Mouse (Mus musculus): ENCODE measurements around the gene Clybl. TPM values are rescaled to one million over a fixed set of nuclear protein-coding genes. Genes with fewer than 3 reads are reported as not detected.

The Clybl gene
- total and polyA plus RNA-seq, 3 experiments, result 13.4 to 36.6 TPM; not detected in 1

DNA sequence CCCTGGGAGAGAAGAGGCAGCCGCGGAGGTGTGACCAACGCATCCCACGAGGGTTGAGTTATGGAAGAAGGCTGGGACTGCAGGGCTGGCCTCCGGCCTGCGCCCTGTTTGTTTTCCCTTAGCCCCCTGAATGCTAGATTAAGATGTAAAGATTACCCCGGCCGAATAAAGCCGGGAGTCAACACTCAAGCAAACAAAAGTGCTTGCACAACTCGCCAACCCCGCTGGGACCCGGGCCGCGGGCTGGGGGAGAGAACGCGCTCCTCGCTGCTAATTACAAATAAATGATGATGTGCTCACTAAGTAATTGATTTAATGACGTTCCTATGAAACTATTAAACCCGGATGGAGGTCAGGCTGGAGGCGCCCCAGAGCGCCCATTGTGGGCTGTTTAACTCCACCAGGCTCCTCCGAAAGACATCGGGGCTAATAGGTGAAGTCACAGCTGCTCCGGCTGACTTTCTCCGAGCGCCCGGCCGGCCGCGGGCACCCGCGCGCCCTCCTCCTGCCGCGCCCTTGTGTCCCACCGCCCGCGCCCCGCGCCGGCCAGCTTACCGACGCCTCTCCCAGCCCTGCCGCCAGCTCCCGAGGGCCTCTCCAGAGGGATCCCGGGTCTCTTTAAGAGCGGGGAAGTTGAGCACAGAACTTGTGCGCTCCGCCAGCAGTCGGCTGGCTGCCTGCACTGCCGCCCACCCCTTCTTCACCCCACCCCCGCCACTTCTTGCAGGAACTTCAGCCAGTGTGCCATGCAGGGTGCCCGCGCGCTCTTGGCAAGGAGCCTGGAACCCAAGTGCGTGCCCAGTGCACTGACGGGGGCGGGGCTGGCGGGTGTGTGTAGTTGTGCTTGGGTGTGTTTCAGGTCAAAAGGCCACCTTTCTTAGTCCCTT lies 269.2 kb downstream of the Clybl start, which contains the start of gene Gm5089:
Gene Gm5089, minus strand, starts transcription at position 620 of the 887 bp plus-strand sequence.
- Histone ChIP-seq H3K36me3 (ENCODE audit: control insufficient read depth in 1 of 2, insufficient read depth in 2 of 2, low read length in 2 of 2) (peaks cover 0 to 2% of the 10 kb centered on the region in 2 experiments; a peak in 2 of 4 replicates), H3K9me3 (replicated peaks; ENCODE audit: insufficient read depth, low read length) (no peaks in the 10 kb centered on the region), H3K4me1 (ENCODE audit: control insufficient read depth in 1 of 2, insufficient read depth in 2 of 2, low read length in 2 of 2) (no peaks in the 10 kb centered on the region; a peak in 1 of 4 replicates), H3K4me3 (ENCODE audit: control insufficient read depth in 1 of 2, insufficient read depth in 1 of 2, low read depth in 2 of 2, low read length in 2 of 2) (no peak within 1 kb of the TSS), H3K9ac (ENCODE audit: control insufficient read depth, low read depth, low read length, poor library complexity, severe bottlenecking) (no peak within 1 kb of the TSS), H3K27ac (ENCODE audit: control insufficient read depth, low read depth, low read length) (no peak within 1 kb of the TSS), H3K27me3 (ENCODE audit: control insufficient read depth in 1 of 2, insufficient read depth in 2 of 2, low read length in 2 of 2) (no peaks in the 10 kb centered on the region), H3K79me2 (ENCODE audit: control insufficient read depth, insufficient read depth, low read length, poor library complexity) (no peaks in the 10 kb centered on the region)
- no peak for TF ChIP-seq POLR2AphosphoS2 (IDR thresholded peaks at IDR 0.05; ENCODE audit: low read length)
- no peak for TF ChIP-seq ZC3H11A (IDR thresholded peaks at IDR 0.05; ENCODE audit: low read depth, low read length)
- no peak for TF ChIP-seq SIN3A (IDR thresholded peaks at IDR 0.05; ENCODE audit: low read length)
- TF ChIP-seq E2F4 (IDR thresholded peaks at IDR 0.05; ENCODE audit: borderline replicate concordance, low read depth, low read length), result no peak
- no peak for TF ChIP-seq NELFE (IDR thresholded peaks at IDR 0.05; ENCODE audit: low read depth, low read length)
- TF ChIP-seq GATA1 (IDR thresholded peaks at IDR 0.05; ENCODE audit: low read depth, low read length), result no peak
- no peak for TF ChIP-seq CHD2 (IDR thresholded peaks at IDR 0.05; ENCODE audit: low read length)
- no peak for TF ChIP-seq ZKSCAN1 (IDR thresholded peaks at IDR 0.05; ENCODE audit: low read depth, low read length)
- no peak for DNase-seq (ENCODE audit: low read depth, low spot score)

DNA sequence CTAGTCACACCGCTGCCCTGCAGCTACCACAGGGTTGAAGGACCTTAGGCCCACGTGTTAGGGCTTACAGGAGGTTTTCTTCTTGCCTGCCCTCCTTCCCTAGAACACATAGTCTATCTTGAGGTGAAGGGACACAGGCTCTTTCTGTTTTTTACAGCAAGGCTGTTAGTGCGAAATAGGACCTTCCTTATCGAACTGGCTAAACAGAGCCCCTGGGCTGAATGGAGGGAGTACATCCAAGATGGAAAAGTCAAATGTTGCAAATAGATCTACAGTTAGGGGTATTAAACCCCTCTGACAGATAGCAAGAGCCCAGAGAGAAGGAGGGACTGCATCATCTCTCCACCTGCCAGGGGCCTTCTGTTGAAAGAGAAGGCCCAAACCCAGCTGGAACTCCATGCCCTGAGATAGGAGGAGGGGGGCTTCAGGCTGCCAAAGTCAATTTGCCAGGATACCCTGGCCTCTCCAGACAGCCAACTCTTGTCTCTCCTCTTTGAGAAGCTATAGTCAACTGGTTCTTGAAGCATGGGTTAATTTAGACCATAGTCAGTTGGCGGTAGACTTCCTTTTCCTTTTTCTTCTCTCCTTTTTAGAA lies 270.1 kb downstream of the Clybl start:
- Histone ChIP-seq H3K4me3 (ENCODE audit: control insufficient read depth in 1 of 2, insufficient read depth in 1 of 2, low read depth in 2 of 2, low read length in 2 of 2) (no peak overlapping the region), H3K36me3 (ENCODE audit: control insufficient read depth in 1 of 2, insufficient read depth in 2 of 2, low read length in 2 of 2) (peaks cover 0 to 7% of the 10 kb centered on the region in 2 experiments; a peak in 2 of 4 replicates), H3K27ac (ENCODE audit: control insufficient read depth, low read depth, low read length) (no peak overlapping the region), H3K9ac (ENCODE audit: control insufficient read depth, low read depth, low read length, poor library complexity, severe bottlenecking) (no peak overlapping the region), H3K4me1 (ENCODE audit: control insufficient read depth in 1 of 2, insufficient read depth in 2 of 2, low read length in 2 of 2) (peaks cover 0 to 3% of the 10 kb centered on the region in 2 experiments; a peak in 2 of 4 replicates), H3K9me3 (replicated peaks; ENCODE audit: insufficient read depth, low read length) (no peaks in the 10 kb centered on the region), H3K79me2 (ENCODE audit: control insufficient read depth, insufficient read depth, low read length, poor library complexity) (no peaks in the 10 kb centered on the region), H3K27me3 (ENCODE audit: control insufficient read depth in 1 of 2, insufficient read depth in 2 of 2, low read length in 2 of 2) (no peaks in the 10 kb centered on the region)
- DNase-seq (ENCODE audit: low read depth, low spot score), result no peak
- no peak for TF ChIP-seq GABPA (IDR thresholded peaks at IDR 0.05; ENCODE audit: low read depth, low read length)
- TF ChIP-seq NRF1 (IDR thresholded peaks at IDR 0.05; ENCODE audit: insufficient read depth, low read depth, low read length, poor library complexity, severe bottlenecking), result no peak
- no peak for TF ChIP-seq TCF12 (IDR thresholded peaks at IDR 0.05; ENCODE audit: low read depth, low read length)
- no peak for TF ChIP-seq CHD1 (IDR thresholded peaks at IDR 0.05; ENCODE audit: low read depth, low read length)
- no peak for TF ChIP-seq UBTF (IDR thresholded peaks at IDR 0.05; ENCODE audit: borderline replicate concordance, insufficient read depth, low read depth, low read length)
- no peak for TF ChIP-seq TAL1 (IDR thresholded peaks at IDR 0.05; ENCODE audit: low read length)
- no peak for TF ChIP-seq SIN3A (IDR thresholded peaks at IDR 0.05; ENCODE audit: low read length)
- TF ChIP-seq MXI1 (IDR thresholded peaks at IDR 0.05; ENCODE audit: low read depth, low read length), result no peak
- no peak for TF ChIP-seq RAD21 (IDR thresholded peaks at IDR 0.05; ENCODE audit: low read depth, low read length)
- no peak for TF ChIP-seq MYC (IDR thresholded peaks at IDR 0.05; ENCODE audit: low read depth, low read length)
- no peak for TF ChIP-seq MEF2A (IDR thresholded peaks at IDR 0.05; ENCODE audit: extremely low read depth, insufficient replicate concordance, low read depth, low read length, poor library complexity, severe bottlenecking)
- TF ChIP-seq BHLHE40 (IDR thresholded peaks at IDR 0.05; ENCODE audit: borderline replicate concordance, low read depth, low read length), result no peak
- no peak for TF ChIP-seq ZNF384 (IDR thresholded peaks at IDR 0.05; ENCODE audit: low read depth, low read length)
- no peak for TF ChIP-seq POLR2AphosphoS5 (IDR thresholded peaks at IDR 0.05; ENCODE audit: borderline replicate concordance, low read depth, low read length)
- no peak for TF ChIP-seq KAT2A (conservative IDR thresholded peaks at IDR 0.05; ENCODE audit: low read depth, low read length)
